13 mouse cellular contexts compared by ENCODE assay signal in the genomic region with DNA sequence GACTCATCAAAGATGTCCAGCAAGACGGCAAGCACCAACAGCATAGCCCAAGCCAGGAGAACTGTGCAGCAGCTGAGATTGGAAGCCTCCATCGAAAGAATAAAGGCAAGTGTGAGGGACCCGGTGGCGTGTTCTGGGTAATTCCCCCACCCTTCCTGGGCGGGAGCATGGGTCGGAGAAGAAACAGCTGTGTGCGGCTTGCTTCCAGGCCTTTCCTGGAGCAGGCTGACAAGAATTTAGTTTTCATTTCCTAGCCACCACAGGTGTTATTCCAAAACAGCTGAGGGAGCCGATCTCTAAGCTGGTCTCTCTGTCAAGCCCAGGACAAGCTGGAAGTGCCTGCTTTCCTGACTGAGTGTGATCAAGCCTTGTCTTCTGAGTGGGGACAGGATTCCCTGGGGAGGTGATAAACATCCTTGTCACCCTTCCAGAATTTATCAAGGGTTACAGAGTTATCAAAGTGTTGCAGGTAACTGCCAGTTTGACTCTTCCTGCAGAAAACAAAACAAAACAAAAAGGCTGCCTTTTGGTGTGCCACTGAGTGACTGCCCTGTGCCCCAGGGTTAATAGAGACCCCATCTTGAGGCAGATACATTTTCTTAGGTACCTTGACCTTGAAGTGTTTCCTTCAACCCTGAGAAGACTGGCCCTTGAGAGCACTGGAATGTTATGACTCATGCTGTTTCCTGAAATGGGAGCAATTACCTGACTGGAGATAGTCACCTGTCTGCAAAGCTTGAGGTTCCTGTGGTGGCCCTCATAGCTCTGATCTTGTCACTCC. TPM values are rescaled to one million over a fixed set of nuclear protein-coding genes. Genes with fewer than 3 reads are reported as not detected.
DNase-seq lines count a peak whose midpoint lies in the region; ATAC-seq and TF ChIP-seq lines count a peak whose summit lies in the region.
"Had no signal": no experiment of that assay in that cellular context is flagged by ENCODE, and none has a peak within 500 bp of the region (broad histone marks: within the 10 kb centered on the region; RNA-seq: fewer than 3 reads in every experiment).

No protein-coding gene starts in this region.

- no peaks in the 10 kb centered on the region for H3K27me3 ChIP-seq in kidney, adult 2 months (replicated peaks; ENCODE audit: control insufficient read depth, insufficient read depth, low read length)
- no peaks in the 10 kb centered on the region for H3K27me3 ChIP-seq in lung, postnatal 0 days (replicated peaks; ENCODE audit: insufficient read depth, low read length)

- no peak for TF ChIP-seq POLR2A in kidney, adult 2 months (IDR thresholded peaks at IDR 0.05; ENCODE audit: low read depth, low read length)
- TF ChIP-seq POLR2A in bone marrow, adult 2 months (IDR thresholded peaks at IDR 0.05; ENCODE audit: borderline replicate concordance, control insufficient read depth, low read depth, low read length), result no peak

- 36% methylated on average over 8 of the region's 8 CpGs for WGBS in kidney, adult 2 months
- WGBS in bone marrow, adult 2 months, result 61% methylated on average over 8 of the region's 8 CpGs
- 32% methylated on average over 8 of the region's 8 CpGs for WGBS in lung, postnatal 0 days

- no peaks in the 10 kb centered on the region for H3K9me3 ChIP-seq in lung, postnatal 0 days (ENCODE audit: low read length)

- no peak overlapping the region for H3K9ac ChIP-seq in lung, postnatal 0 days (replicated peaks; ENCODE audit: low read depth)

- no peak for TF ChIP-seq CTCF in kidney, adult 2 months (conservative IDR thresholded peaks at IDR 0.05; ENCODE audit: insufficient read depth, insufficient read length, low read depth, low read length)
- TF ChIP-seq CTCF in bone marrow, adult 2 months (IDR thresholded peaks at IDR 0.05; ENCODE audit: control insufficient read depth, insufficient read depth, low read length), result no peak
- TF ChIP-seq CTCF in lung, postnatal 0 days (IDR thresholded peaks at IDR 0.05), result no peak

- peaks cover 37% of the 10 kb centered on the region for H3K4me1 ChIP-seq in kidney, adult 2 months (ENCODE audit: control insufficient read depth, insufficient read depth, low read length)
- peaks cover 2% of the 10 kb centered on the region; the same call in 1 of the 2 replicates for H3K4me1 ChIP-seq in bone marrow, adult 2 months (ENCODE audit: control insufficient read depth, insufficient read depth, low read length)
- peaks cover 10% of the 10 kb centered on the region; the same call in 1 of the 2 replicates for H3K4me1 ChIP-seq in lung, postnatal 0 days (ENCODE audit: insufficient read depth, low read depth, low read length)

- no peak overlapping the region for H3K4me3 ChIP-seq in kidney, adult 2 months (ENCODE audit: insufficient read depth, low read depth, low read length)
- H3K4me3 ChIP-seq in bone marrow, adult 2 months (replicated peaks; ENCODE audit: control insufficient read depth, low read depth, low read length), result no peak overlapping the region
- no peak overlapping the region for H3K4me3 ChIP-seq in lung, postnatal 0 days (ENCODE audit: low read depth, low read length)
- H3K4me3 ChIP-seq: erythroblast, embryonic 14.5 days had no signal

- ATAC-seq in lung, postnatal 0 days, result peak; percentile 60

- peak; percentile 47 for DNase-seq in kidney, adult 2 months
- DNase-seq in kidney, adult 11 months, result no peak
- peak; percentile 40 to 52 for DNase-seq in heart, postnatal 36 days
- peak; percentile 60 for DNase-seq in lung, postnatal 0 days (ENCODE audit: low spot score)
- DNase-seq in thymus, postnatal 36 days, result no peak
- no peak for DNase-seq in frontal cortex, postnatal 14 days (ENCODE audit: low spot score in 2 of 2)
- no peak for DNase-seq in frontal cortex, adult 2 months (ENCODE audit: extremely low spot score in 1 of 2, low spot score in 1 of 2)
- DNase-seq: B cell, adult 2 months; layer of hippocampus, postnatal 36 days; thymus, adult 2 months had no signal

- H3K36me3 ChIP-seq in kidney, adult 2 months (ENCODE audit: control insufficient read depth, insufficient read depth, low read length), result peaks cover 1% of the 10 kb centered on the region; the same call in 1 of the 2 replicates
- no peaks in the 10 kb centered on the region for H3K36me3 ChIP-seq in lung, postnatal 0 days (ENCODE audit: insufficient read depth, low read length)

- peak overlapping the region; percentile 39; the same call in 1 of the 2 replicates for H3K4me2 ChIP-seq in lung, postnatal 0 days (replicated peaks; ENCODE audit: low read depth, low read length)

- H3K27ac ChIP-seq in kidney, adult 2 months (ENCODE audit: insufficient read depth, low read depth, low read length), result peak overlapping the region; percentile 64
- 0 out of 2 replicates have a peak overlapping the region, but pooled peaks have one; percentile 13 for H3K27ac ChIP-seq in bone marrow, adult 2 months (ENCODE audit: control insufficient read depth, insufficient read depth, low read depth, low read length, poor library complexity)
- H3K27ac ChIP-seq in lung, postnatal 0 days (ENCODE audit: low read length), result peak overlapping the region; percentile 58
- H3K27ac ChIP-seq: macrophage had no signal

- intact Hi-C loops in heart, postnatal 36 days (cut with DNase I), result loop anchor here (2.0 to 5.0 kb wide), 2 partner anchors 53 to 174 kb away; no protein-coding TSS in a partner anchor

- TF ChIP-seq EP300 in lung, postnatal 0 days (IDR thresholded peaks at IDR 0.05), result no peak

RNA-seq across cellular contexts. Expression of a gene that starts 21.3 kb away (rescaled TPM):
- 54.6 and 59.7 TPM in 2 replicates for polyA plus RNA-seq in kidney, adult 2 months (2012; rRNA removed)
- 120 and 146 TPM in 2 replicates for polyA plus RNA-seq in bone marrow, adult 2 months (2011; ENCODE audit: insufficient read depth, insufficient read length, low replicate concordance, missing spikeins)
- 10 to 100 TPM; 23.4 to 25.7 TPM for total RNA-seq in heart, postnatal 36 days (2021)
- 34.7 and 35.7 TPM in 2 replicates for polyA plus RNA-seq in lung, postnatal 0 days (2015; fragmentation: Nextera tagmentation; extraction: Ambion mirVana)
- 13.5 and 17.8 TPM in 2 replicates for polyA plus RNA-seq in frontal cortex, adult 2 months (2012; rRNA removed)

Comparison
In these comparisons a context has a peak if more than half of its experiments do, and no peak if none do; other contexts are left out.
1. DNase-seq: peak in kidney, adult 2 months (single experiment), heart, postnatal 36 days (2 of 2) and lung, postnatal 0 days (single experiment); none in kidney, adult 11 months (single experiment), thymus, postnatal 36 days (0 of 2), frontal cortex, postnatal 14 days (0 of 2) and frontal cortex, adult 2 months (0 of 2).
2. H3K27ac ChIP-seq: peak in every context shown above with its lines; median percentile 64 in kidney, adult 2 months; 58 in lung, postnatal 0 days; 13 in bone marrow, adult 2 months.